Mouse (Mus musculus): ENCODE measurements at regions not wholly inside any gene's neighbourhood (a gene's known extent, or its start where the extent isn't known, plus 50 kb on each side); places are given as distances from the start of the nearest gene placed in this dataset.
"Not testable (repeated sequence)": the region's sequence is repeated elsewhere in the genome, so short reads cannot be mapped to it uniquely, and the experiment has no call there.

DNA sequence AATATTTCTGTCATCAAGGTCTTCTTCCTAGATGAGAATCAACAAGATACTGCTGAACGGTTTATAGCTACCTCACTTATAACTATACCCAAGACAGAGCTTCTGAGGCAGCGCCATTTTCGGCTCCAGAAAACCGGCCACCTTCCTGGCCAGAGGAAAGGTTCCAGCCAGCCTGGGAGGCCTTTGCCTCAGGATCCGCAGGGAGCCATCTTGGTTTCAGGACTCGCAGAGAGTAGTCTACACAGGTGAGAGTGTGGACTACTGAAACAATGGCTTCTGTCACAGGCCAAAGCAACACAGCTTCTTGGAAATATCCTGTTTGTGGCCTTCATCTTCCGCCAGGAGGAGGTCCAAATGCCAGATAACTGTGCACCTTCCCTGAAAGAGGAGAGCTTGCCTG lies 447.5 kb downstream of the Kcnt2 start:
- no peak for DNase-seq (ENCODE audit: low spot score)

DNA sequence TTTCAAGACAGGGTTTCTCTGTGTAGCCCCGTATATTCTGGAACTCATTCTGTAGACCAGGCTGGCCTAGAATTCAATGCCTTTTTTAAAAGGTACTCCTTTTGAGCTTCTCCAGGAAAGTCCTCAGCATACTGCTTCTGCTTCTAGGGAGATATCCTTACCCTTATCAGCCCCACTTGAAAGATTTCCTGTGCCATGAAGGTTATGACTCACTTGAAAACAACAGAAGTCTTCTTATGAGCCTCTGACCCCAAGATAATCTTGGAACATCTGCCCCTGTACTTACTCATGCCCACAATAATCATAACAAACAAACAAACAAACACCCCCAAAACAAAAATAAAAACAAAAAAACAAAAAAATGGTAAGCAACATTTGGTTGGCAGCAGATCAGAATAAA lies 484.2 kb downstream of the Kcnt2 start:
- no peak for DNase-seq (ENCODE audit: low spot score)

DNA sequence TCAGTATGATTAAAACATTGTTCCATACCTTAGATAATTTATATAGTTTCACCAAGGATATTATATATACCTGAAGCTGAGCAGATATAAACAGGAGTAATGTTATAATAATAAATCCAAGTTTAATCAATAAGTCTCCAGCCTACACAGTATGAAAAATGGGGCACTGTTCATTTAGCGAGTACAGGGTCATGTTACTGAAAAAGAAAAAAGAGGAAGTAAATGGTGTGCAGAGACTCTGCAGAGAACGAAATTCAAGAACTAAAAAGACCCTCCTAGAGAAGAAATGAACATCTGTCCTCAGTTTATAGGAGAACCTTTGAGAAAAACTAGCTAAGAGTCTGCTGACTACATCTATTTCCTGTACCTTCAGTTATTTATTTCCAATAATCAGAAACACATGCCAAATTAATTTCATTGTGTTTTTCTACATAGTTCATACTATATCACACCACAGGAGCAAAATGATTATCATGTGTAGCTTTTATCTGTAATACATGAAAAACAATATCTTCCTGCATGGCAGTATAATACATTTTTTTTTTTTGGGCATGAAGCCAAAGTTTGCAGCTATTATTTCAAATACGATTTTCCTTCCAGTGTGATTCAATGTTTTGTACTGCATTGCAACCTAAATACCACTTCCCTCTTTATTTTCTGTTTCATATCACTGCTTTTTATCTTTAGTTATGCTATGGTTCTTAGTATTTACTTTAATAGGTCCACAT lies 493.2 kb downstream of the Kcnt2 start:
- no peak for DNase-seq (ENCODE audit: low spot score)

DNA sequence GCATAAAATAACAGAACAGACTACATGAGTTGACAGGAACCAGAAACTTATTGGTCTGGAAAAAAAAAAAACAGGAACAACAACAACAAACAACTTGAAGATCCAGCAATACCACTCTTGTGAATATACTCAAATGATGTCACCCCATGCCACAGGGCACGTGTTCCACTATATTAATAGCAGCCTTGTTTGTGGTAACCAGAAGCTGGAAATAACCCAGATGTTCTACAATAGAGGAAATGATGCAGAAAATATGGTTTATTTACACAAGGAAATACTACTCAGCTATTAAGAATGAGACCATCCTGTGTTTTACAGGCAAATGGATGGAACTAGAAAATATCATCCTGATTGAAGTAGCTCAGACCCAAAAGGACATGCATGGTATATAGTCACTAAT lies 494.1 kb downstream of the Kcnt2 start:
- no peak for DNase-seq (ENCODE audit: low spot score)

DNA sequence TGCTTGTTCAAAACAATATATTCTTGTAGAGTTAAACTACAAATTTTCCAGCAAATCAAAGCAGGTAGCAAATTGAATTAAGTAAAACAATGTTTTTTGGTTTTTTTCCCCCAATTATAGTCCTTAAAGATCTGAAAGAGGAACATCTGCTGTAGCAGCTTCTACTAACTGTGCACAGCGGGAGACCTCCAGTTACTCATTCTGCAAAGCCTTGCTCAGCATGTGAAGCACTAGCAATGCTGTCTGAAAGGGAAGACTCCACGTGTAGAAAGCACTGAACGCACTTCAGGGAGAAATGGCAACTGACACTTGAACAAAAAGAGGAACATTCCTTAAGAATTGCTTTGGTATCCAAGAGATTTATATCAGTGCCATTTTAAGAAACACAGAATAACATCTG lies 502.1 kb downstream of the Kcnt2 start:
- peak; percentile 79 for DNase-seq (ENCODE audit: low spot score)

DNA sequence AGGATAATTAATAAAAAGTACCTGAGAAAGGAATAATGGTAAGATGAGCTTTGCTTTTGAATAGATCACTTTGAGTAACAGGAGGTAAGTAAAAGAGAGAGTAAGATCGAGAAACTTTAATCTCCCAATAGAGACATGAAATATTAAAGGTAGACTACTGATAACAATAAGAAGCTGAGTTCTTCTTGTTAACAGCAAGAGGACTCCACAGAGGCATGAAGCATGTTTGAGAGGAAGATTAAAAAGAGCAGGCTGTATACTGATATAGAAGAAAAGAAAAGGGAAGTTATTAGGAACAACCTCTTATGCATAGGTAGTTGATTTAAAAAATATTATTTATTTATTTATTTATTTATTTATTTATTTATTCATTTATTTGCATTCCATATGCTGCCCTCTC lies 519.9 kb downstream of the Kcnt2 start:
- DNase-seq (ENCODE audit: low spot score) = no peak

DNA sequence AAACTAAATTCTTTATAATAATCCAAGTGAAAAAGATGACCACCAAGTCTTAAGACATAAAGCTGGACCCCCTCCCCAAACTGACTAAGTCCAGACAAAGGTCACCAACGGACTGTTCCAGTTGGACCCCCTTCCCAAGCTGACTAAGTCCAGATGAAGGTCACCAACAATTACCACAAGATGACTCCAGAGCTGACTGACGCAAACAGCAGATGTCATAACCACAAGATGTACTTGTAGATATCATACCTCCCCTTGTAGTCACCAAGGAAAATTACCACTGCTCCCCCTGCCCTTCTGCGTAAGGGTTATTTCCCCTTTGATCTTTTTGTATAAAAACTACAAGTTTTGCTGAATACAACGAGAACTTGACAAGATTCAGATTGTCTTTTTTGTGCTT lies 527.8 kb downstream of the Kcnt2 start:
- DNase-seq (ENCODE audit: low spot score) = not testable (repeated sequence)

DNA sequence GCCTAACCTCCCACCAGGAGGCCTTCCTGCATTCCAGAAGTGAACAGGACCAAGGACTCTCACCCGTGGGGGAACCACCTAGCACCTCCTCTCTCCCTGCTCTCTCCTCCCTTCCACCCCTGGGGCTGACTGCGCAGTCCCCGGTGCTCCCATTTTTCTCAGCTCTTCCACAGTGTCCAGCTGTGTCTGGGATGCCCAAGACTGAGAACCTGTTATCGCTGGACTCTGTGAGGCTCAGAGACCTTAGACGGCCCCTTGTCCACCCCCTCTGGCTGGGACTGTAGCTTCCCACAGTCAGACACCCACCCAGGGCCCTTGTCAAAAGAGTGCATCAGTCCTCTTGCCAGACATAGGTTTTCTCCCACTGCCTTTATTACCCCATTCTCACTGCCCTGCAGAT lies 564.2 kb downstream of the Kcnt2 start:
- DNase-seq (ENCODE audit: low spot score) = no peak

DNA sequence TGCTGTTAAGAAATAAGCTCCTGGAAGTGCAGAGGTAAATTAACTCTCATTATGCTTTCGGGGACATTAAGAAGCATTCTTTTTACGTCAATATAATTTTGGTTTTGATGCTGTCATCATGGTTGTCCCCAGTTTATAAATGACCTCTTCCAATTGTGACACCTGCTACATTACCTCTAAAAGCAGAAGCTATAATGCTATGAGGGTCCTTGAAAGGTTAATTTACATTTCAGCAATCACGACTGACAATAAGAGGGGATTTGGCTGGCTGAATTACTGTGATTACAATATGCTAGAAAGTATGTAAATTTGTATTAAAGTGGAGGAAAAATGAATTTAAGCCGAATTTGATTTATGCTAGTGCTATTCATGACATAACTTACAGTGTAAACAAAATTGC lies 592.8 kb downstream of the Kcnt2 start:
- DNase-seq (ENCODE audit: low spot score) = no peak

DNA sequence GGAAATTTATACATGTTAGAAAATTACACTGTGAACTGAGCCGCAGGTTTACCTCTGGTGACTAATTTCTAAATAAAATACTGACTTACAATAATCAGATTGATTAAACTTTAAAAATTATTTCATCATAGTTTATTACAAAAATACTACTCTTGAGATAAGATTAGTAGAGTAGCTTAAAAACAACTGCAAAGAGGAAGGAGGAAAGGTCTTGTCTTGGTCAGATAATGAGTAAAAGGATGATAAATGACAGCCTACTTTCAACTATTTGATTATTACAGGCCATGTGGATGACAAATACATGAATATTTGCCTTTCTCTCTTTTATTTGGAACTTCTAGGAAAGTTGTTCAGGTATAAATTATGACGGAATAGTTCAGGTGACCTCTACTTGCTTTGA lies 594.6 kb downstream of the Kcnt2 start:
- DNase-seq (ENCODE audit: low spot score) = no peak

DNA sequence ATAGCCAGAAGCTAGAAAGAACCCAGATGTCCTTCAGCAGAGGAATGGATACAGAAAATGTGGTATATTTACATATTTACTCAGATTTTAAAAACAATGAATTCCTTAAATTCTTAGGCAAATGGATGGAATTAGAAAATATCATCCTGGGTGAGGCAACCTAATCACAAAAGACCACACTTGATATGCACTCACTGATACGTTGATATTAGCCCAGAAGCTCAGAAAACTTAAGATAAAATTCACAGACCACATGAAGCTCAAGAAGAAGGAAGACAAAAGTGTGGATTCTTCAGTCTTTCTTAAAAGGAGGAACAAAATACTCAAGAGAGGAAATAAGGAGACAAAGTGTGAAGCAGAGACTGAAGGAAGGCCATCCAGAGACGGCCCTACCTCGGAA lies 602.1 kb downstream of the Kcnt2 start:
- not testable (repeated sequence) for DNase-seq (ENCODE audit: low spot score)

DNA sequence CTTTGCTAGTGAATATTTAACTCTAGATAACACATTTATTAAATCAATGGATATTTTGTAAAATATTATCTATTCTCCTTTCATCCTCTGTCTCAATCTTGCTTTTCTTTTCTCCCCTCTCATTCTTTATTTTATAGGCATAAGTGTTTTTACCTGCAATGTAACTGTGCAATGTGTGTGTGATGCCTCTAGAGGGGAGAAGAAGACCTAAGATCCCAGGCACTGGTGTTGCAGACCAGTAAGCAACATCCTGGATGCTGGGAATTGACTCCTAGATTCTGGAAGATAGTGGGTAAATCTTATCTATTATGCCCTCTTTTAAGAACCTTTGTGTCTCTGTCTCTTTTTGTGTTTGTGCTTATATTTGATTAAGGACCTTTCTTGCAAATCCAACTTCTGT lies 605.6 kb downstream of the Kcnt2 start:
- no peak for DNase-seq (ENCODE audit: low spot score)
